ENCODE assay signal across 8 mouse cellular contexts in the genomic region with DNA sequence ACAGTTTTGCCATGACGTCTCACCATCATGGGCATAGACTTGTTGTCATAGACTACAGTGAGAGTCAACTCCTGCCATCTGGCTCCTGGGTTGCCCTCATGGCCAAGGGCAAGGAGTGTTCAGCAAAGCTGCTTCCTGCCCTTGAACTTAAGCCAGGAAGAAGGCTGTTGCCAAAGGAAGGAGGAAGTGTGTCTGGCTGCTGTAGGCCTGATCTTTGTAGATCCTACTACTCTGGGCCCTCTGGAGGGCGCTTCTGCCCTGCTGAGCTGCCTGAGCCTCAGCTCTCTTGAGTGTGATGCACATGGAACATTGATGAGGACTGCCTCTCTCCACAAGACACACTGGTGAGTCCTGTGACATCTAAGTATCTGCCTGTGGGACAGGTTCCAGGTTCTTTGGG. TPM values are rescaled to one million over a fixed set of nuclear protein-coding genes. Genes with fewer than 3 reads are reported as not detected.
DNase-seq lines count a peak whose midpoint lies in the region; ATAC-seq and TF ChIP-seq lines count a peak whose summit lies in the region.
"Had no signal": no experiment of that assay in that cellular context is flagged by ENCODE, and none has a peak within 500 bp of the region (broad histone marks: within the 10 kb centered on the region; RNA-seq: fewer than 3 reads in every experiment).

No protein-coding gene starts in this region.

- 27% methylated on average over 2 of the region's 2 CpGs for WGBS in spleen, adult 2 months
- WGBS in heart, embryonic 12.5 days: 73% methylated on average over 2 of the region's 2 CpGs
- WGBS in hindbrain, embryonic 11.5 days: 83% methylated on average over 2 of the region's 2 CpGs

- no peak for TF ChIP-seq POLR2A in spleen, adult 2 months (IDR thresholded peaks at IDR 0.05; ENCODE audit: low read depth, low read length)

- H3K4me3 ChIP-seq in spleen, adult 2 months (ENCODE audit: extremely low read depth, insufficient read depth, insufficient read length): no peak overlapping the region
- H3K4me3 ChIP-seq in brown adipose tissue, adult 24 weeks (ENCODE audit: insufficient read depth, low read depth, low read length): no peak overlapping the region
- H3K4me3 ChIP-seq in heart, embryonic 12.5 days: no peak overlapping the region
- H3K4me3 ChIP-seq in hindbrain, embryonic 11.5 days (ENCODE audit: low read depth, low read length): no peak overlapping the region
- H3K4me3 ChIP-seq: embryonic facial prominence, embryonic 12.5 days had no signal

- TF ChIP-seq CTCF in spleen, adult 2 months (IDR thresholded peaks at IDR 0.05; ENCODE audit: extremely low read depth, insufficient read depth, insufficient read length, insufficient replicate concordance): peak; percentile 42; the same call in 1 of the 2 replicates

- ATAC-seq in heart, embryonic 12.5 days (ENCODE audit: insufficient number of reproducible peaks, low FRiP score): no peak
- peak; percentile 46 for ATAC-seq in neutrophil, adult 5-6 weeks (ENCODE audit: extremely low read depth, insufficient number of reproducible peaks, low FRiP score, poor library complexity, severe bottlenecking)
- ATAC-seq in hindbrain, embryonic 11.5 days (ENCODE audit: low FRiP score): no peak

- no peak overlapping the region for H3K4me2 ChIP-seq in heart, embryonic 12.5 days
- no peak overlapping the region for H3K4me2 ChIP-seq in hindbrain, embryonic 11.5 days (replicated peaks; ENCODE audit: low read depth, low read length)
- H3K4me2 ChIP-seq: embryonic facial prominence, embryonic 12.5 days had no signal

- H3K36me3 ChIP-seq in spleen, adult 2 months (ENCODE audit: control insufficient read depth, insufficient read depth, low read length): no peaks in the 10 kb centered on the region
- H3K36me3 ChIP-seq in heart, embryonic 12.5 days: 0 out of 2 replicates have a peak, but pooled peaks cover 4% of the 10 kb centered on the region
- H3K36me3 ChIP-seq in hindbrain, embryonic 11.5 days (ENCODE audit: control insufficient read depth, insufficient read depth, low read length): no peaks in the 10 kb centered on the region
- H3K36me3 ChIP-seq: embryonic facial prominence, embryonic 12.5 days had no signal

- H3K27ac ChIP-seq in spleen, adult 2 months (ENCODE audit: insufficient read depth, low read length): no peak overlapping the region
- H3K27ac ChIP-seq in brown adipose tissue, adult 24 weeks (replicated peaks; ENCODE audit: low read depth, low read length): peak overlapping the region; percentile 7; the same call in 1 of the 2 replicates
- peak overlapping the region; percentile 79; the same call in 1 of the 2 replicates for H3K27ac ChIP-seq in heart, embryonic 12.5 days (ENCODE audit: poor library complexity, severe bottlenecking)
- no peak overlapping the region for H3K27ac ChIP-seq in hindbrain, embryonic 11.5 days (ENCODE audit: low read depth, low read length)
- H3K27ac ChIP-seq: embryonic facial prominence, embryonic 12.5 days had no signal

- H3K9ac ChIP-seq in heart, embryonic 12.5 days: 0 out of 2 replicates have a peak overlapping the region, but pooled peaks have one; percentile 11
- H3K9ac ChIP-seq in hindbrain, embryonic 11.5 days (ENCODE audit: low read depth, low read length): no peak overlapping the region
- H3K9ac ChIP-seq: embryonic facial prominence, embryonic 12.5 days had no signal

- peaks cover 25% of the 10 kb centered on the region; the same call in 1 of the 2 replicates for H3K4me1 ChIP-seq in spleen, adult 2 months (ENCODE audit: control insufficient read depth, insufficient read depth, insufficient read length)
- H3K4me1 ChIP-seq in brown adipose tissue, adult 24 weeks (ENCODE audit: control insufficient read depth, insufficient read depth, insufficient read length, low read length): peaks cover 64% of the 10 kb centered on the region
- H3K4me1 ChIP-seq in heart, embryonic 12.5 days (replicated peaks): peaks cover 78% of the 10 kb centered on the region
- H3K4me1 ChIP-seq in hindbrain, embryonic 11.5 days (replicated peaks; ENCODE audit: control insufficient read depth, insufficient read depth, low read length): no peaks in the 10 kb centered on the region
- H3K4me1 ChIP-seq: embryonic facial prominence, embryonic 12.5 days had no signal

- no peaks in the 10 kb centered on the region for H3K27me3 ChIP-seq in spleen, adult 2 months (ENCODE audit: control insufficient read depth, insufficient read depth, low read length)
- no peaks in the 10 kb centered on the region for H3K27me3 ChIP-seq in heart, embryonic 12.5 days (replicated peaks)
- H3K27me3 ChIP-seq in hindbrain, embryonic 11.5 days (ENCODE audit: control insufficient read depth, insufficient read depth, low read length): no peaks in the 10 kb centered on the region
- H3K27me3 ChIP-seq: embryonic facial prominence, embryonic 12.5 days had no signal

- peak in 1 of 2 experiments; percentile 31 for DNase-seq in spleen, adult 2 months (ENCODE audit: low read depth in 1 of 2, low spot score in 2 of 2)
- DNase-seq in spleen, adult 12 weeks (ENCODE audit: low spot score): no peak
- DNase-seq in kidney, postnatal 4 days: peak; percentile 68 to 79
- DNase-seq in hindbrain, embryonic 11.5 days (ENCODE audit: low spot score): no peak

- H3K9me3 ChIP-seq in heart, embryonic 12.5 days (replicated peaks): no peaks in the 10 kb centered on the region
- H3K9me3 ChIP-seq in hindbrain, embryonic 11.5 days (ENCODE audit: control insufficient read depth, low read length): no peaks in the 10 kb centered on the region
- H3K9me3 ChIP-seq: embryonic facial prominence, embryonic 12.5 days had no signal

RNA-seq across cellular contexts. Expression of a gene that starts 20.8 kb away (rescaled TPM):
- 21.3 and 27.9 TPM in 2 replicates for polyA plus RNA-seq in spleen, adult 2 months (2012; rRNA removed)
- polyA plus RNA-seq in brown adipose tissue, adult 24 weeks (2012; ENCODE audit: insufficient read depth, insufficient read length, missing spikeins): 7.3 and 9.1 TPM in 2 replicates
- polyA plus RNA-seq in heart, embryonic 12.5 days (2016; fragmentation: Nextera tagmentation; extraction: Ambion mirVana): 13.5 and 14.7 TPM in 2 replicates
- total RNA-seq in neutrophil, adult 5-6 weeks (2017): 38.8 and 40.6 TPM in 2 replicates
- polyA plus RNA-seq in hindbrain, embryonic 11.5 days (2014; fragmentation: Nextera tagmentation; extraction: Ambion mirVana): 15.4 and 16.5 TPM in 2 replicates

RNA-seq across cellular contexts. Expression of a gene that starts 32.3 kb away (rescaled TPM):
- 50.2 and 52.0 TPM in 2 replicates for polyA plus RNA-seq in spleen, adult 2 months (2012; rRNA removed)
- 106 and 116 TPM in 2 replicates for polyA plus RNA-seq in brown adipose tissue, adult 24 weeks (2012; ENCODE audit: insufficient read depth, insufficient read length, missing spikeins)
- polyA plus RNA-seq in heart, embryonic 12.5 days (2016; fragmentation: Nextera tagmentation; extraction: Ambion mirVana): 64.2 and 65.7 TPM in 2 replicates
- total RNA-seq in neutrophil, adult 5-6 weeks (2017): 47.4 and 51.6 TPM in 2 replicates
- polyA plus RNA-seq in hindbrain, embryonic 11.5 days (2014; fragmentation: Nextera tagmentation; extraction: Ambion mirVana): 48.3 and 52.6 TPM in 2 replicates

RNA-seq across cellular contexts. Expression of a gene that starts 32.6 kb away (rescaled TPM):
- polyA plus RNA-seq in spleen, adult 2 months (2012; rRNA removed): 305 and 370 TPM in 2 replicates
- polyA plus RNA-seq in brown adipose tissue, adult 24 weeks (2012; ENCODE audit: insufficient read depth, insufficient read length, missing spikeins): 90.9 and 113 TPM in 2 replicates
- 227 and 231 TPM in 2 replicates for polyA plus RNA-seq in heart, embryonic 12.5 days (2016; fragmentation: Nextera tagmentation; extraction: Ambion mirVana)
- total RNA-seq in neutrophil, adult 5-6 weeks (2017): 185 and 192 TPM in 2 replicates
- 226 and 243 TPM in 2 replicates for polyA plus RNA-seq in hindbrain, embryonic 11.5 days (2014; fragmentation: Nextera tagmentation; extraction: Ambion mirVana)

RNA-seq across cellular contexts. Expression of a gene that starts 34.1 kb away (rescaled TPM):
- polyA plus RNA-seq in spleen, adult 2 months (2012; rRNA removed): 136 and 189 TPM in 2 replicates
- polyA plus RNA-seq in brown adipose tissue, adult 24 weeks (2012; ENCODE audit: insufficient read depth, insufficient read length, missing spikeins): 7.7 and 17.4 TPM in 2 replicates
- 138 and 142 TPM in 2 replicates for polyA plus RNA-seq in heart, embryonic 12.5 days (2016; fragmentation: Nextera tagmentation; extraction: Ambion mirVana)
- 51.3 and 51.4 TPM in 2 replicates for total RNA-seq in neutrophil, adult 5-6 weeks (2017)
- 57.9 and 65.1 TPM in 2 replicates for polyA plus RNA-seq in hindbrain, embryonic 11.5 days (2014; fragmentation: Nextera tagmentation; extraction: Ambion mirVana)

RNA-seq across cellular contexts. Expression of a gene that starts 48.6 kb away (rescaled TPM):
- 168 and 256 TPM in 2 replicates for polyA plus RNA-seq in spleen, adult 2 months (2012; rRNA removed)
- polyA plus RNA-seq in brown adipose tissue, adult 24 weeks (2012; ENCODE audit: insufficient read depth, insufficient read length, missing spikeins): 29.6 and 45.0 TPM in 2 replicates
- 76.0 and 78.6 TPM in 2 replicates for polyA plus RNA-seq in heart, embryonic 12.5 days (2016; fragmentation: Nextera tagmentation; extraction: Ambion mirVana)
- 31.3 and 45.8 TPM in 2 replicates for total RNA-seq in neutrophil, adult 5-6 weeks (2017)
- 126 and 129 TPM in 2 replicates for polyA plus RNA-seq in hindbrain, embryonic 11.5 days (2014; fragmentation: Nextera tagmentation; extraction: Ambion mirVana)

Comparison
In these comparisons a context has a peak if more than half of its experiments do, and no peak if none do; other contexts are left out.
1. DNase-seq: peak in kidney, postnatal 4 days (2 of 2); none in spleen, adult 12 weeks (single experiment) and hindbrain, embryonic 11.5 days (single experiment).
2. H3K27ac ChIP-seq: peak in brown adipose tissue, adult 24 weeks (single experiment) and heart, embryonic 12.5 days (single experiment); none in spleen, adult 2 months (single experiment) and hindbrain, embryonic 11.5 days (single experiment).